Mouse (Mus musculus) ES-E14 (cell line): ENCODE measurements around the gene Ccdc97.

Experiments used
- CHD2 ChIP-seq: IDR thresholded peaks from 2 replicates; pipeline ENCODE4 v1.6.1; 2014; ENCODE audit warnings: mild to moderate bottlenecking, low read depth, low read length, inconsistent platforms
- MAFK ChIP-seq: IDR thresholded peaks from 2 replicates; pipeline ENCODE4 v1.6.1; 2014; ENCODE audit warnings: mild to moderate bottlenecking, low read depth, low read length, inconsistent platforms; ENCODE audit not compliant: insufficient read depth
- ZC3H11A ChIP-seq: IDR thresholded peaks from 2 replicates; pipeline ENCODE4 v1.6.1; 2012; ENCODE audit warnings: low read depth, mild to moderate bottlenecking, inconsistent platforms, low read length, borderline replicate concordance

DNA sequence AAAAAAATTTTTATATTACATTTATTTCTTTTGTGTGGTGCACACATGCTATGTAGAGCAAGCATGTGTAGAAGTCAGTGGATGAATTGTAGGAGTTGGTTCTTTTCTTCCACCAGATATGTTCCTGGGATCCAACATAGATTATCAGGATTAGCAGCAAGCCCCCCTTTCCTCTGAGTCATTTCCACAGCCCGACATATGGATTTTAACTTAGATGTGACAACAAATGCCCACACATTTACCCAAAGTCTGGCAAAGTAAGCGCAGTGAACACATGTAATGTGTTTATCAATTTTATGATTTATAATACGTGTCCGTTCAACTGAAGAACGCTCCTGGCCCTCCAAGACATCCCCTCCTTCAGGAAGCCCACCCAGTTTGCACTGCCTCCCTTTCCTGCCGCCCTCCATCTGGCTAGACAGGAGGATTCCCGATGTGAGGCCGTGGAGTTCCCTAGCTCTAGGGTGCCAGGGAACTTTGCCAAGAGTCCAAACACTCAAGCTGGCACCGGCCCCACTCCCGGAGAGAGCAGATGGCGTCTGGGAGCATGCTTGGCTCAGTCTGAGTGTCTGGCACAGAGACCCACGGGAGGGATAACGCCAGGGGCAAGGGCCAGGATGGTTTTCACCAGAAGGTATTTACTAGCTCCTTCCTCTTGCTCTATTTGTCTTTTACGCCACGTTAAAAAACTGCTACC lies 42.7 kb downstream of the Ccdc97 start:
- no peak for TF ChIP-seq ZC3H11A
- no peak for TF ChIP-seq CHD2
- TF ChIP-seq MAFK = no peak
